Comparison of ENCODE assay signal across 20 mouse cellular contexts in the genomic region with DNA sequence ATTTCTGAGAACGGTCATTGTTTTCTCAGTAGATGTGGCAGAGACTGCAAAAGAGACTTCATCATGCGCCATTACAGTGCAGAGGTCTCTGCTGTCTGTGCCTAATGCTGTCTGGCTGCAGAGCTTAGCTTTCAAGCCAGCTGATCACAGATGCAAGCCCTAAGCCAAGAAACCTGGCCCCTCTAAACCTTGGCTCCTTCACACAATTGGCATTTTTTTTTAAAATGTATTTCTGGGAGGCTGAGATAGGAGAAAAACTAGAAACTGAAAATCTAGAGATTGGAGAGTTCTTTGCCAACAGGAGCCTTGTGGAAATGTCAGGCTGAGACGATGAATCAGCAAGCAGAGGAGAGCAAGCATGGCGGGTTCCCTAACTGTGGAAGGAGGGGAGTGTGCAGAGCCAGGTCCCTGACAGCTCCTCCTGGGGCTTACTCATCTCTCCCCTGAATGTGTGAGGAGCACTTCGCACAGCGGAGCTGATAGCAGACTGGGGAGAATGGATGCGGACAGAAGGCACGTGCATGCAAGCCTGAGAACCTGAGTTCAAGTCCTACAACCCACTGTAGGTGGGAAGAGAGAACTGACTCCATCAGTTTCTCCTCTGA. TPM values are rescaled to one million over a fixed set of nuclear protein-coding genes. Genes with fewer than 3 reads are reported as not detected.
DNase-seq lines count a peak whose midpoint lies in the region; ATAC-seq lines count a peak whose summit lies in the region.
"Had no signal": no experiment of that assay in that cellular context is flagged by ENCODE, and none has a peak within 500 bp of the region (broad histone marks: within the 10 kb centered on the region; RNA-seq: fewer than 3 reads in every experiment).

No protein-coding gene starts in this region.

- H3K36me3 ChIP-seq in embryonic facial prominence, embryonic 15.5 days: no peaks in the 10 kb centered on the region
- no peaks in the 10 kb centered on the region for H3K36me3 ChIP-seq in embryonic facial prominence, embryonic 10.5 days (replicated peaks)
- H3K36me3 ChIP-seq: G1E; limb, embryonic 10.5 days; midbrain, embryonic 13.5 days had no signal

- H3K27me3 ChIP-seq in embryonic facial prominence, embryonic 15.5 days: no peaks in the 10 kb centered on the region
- no peaks in the 10 kb centered on the region for H3K27me3 ChIP-seq in embryonic facial prominence, embryonic 10.5 days (replicated peaks; ENCODE audit: low read depth, poor library complexity, severe bottlenecking)
- H3K27me3 ChIP-seq: midbrain, embryonic 13.5 days had no signal

- H3K4me1 ChIP-seq in embryonic facial prominence, embryonic 15.5 days: peaks cover 22% of the 10 kb centered on the region
- H3K4me1 ChIP-seq in embryonic facial prominence, embryonic 10.5 days: peaks cover 12% of the 10 kb centered on the region
- H3K4me1 ChIP-seq: midbrain, embryonic 13.5 days had no signal

- no peak for DNase-seq in embryonic facial prominence, embryonic 10.5 days (ENCODE audit: low spot score)
- peak; percentile 76 for DNase-seq in right cerebral cortex, adult 18-20 months
- DNase-seq in right cerebral cortex, postnatal 4 days: no peak
- DNase-seq in left cerebral cortex, adult 9 months (ENCODE audit: low spot score in 2 of 2): peak; percentile 55 to 73
- DNase-seq in ovary, postnatal 36 days (ENCODE audit: low spot score): no peak
- DNase-seq in heart, postnatal 36 days: no peak
- DNase-seq in cerebellum, adult 9-10 months: no peak
- DNase-seq: cerebellum, adult 11 months; heart, adult 11 months; heart, postnatal 14 days; lung, postnatal 14 days had no signal

- no peaks in the 10 kb centered on the region for H3K9me3 ChIP-seq in embryonic facial prominence, embryonic 15.5 days (replicated peaks)
- no peaks in the 10 kb centered on the region for H3K9me3 ChIP-seq in embryonic facial prominence, embryonic 10.5 days
- H3K9me3 ChIP-seq: G1E; limb, embryonic 10.5 days; midbrain, embryonic 13.5 days had no signal

- intact Hi-C loops in heart, postnatal 36 days (cut with DNase I): no loop called here

- WGBS in embryonic facial prominence, embryonic 15.5 days: 79% methylated on average over 8 of the region's 8 CpGs
- WGBS in embryonic facial prominence, embryonic 10.5 days: 91% methylated on average over 8 of the region's 8 CpGs

- no peak overlapping the region for H3K9ac ChIP-seq in embryonic facial prominence, embryonic 15.5 days
- H3K9ac ChIP-seq: liver, embryonic 14.5 days; midbrain, embryonic 13.5 days had no signal

- H3K4me3 ChIP-seq in embryonic facial prominence, embryonic 15.5 days (replicated peaks): no peak overlapping the region
- no peak overlapping the region for H3K4me3 ChIP-seq in embryonic facial prominence, embryonic 10.5 days
- H3K4me3 ChIP-seq: limb, embryonic 10.5 days; midbrain, embryonic 13.5 days had no signal

- peak overlapping the region; percentile 34; the same call in 1 of the 2 replicates for H3K27ac ChIP-seq in embryonic facial prominence, embryonic 15.5 days (replicated peaks)
- no peak overlapping the region for H3K27ac ChIP-seq in embryonic facial prominence, embryonic 10.5 days (replicated peaks)
- H3K27ac ChIP-seq: limb, embryonic 10.5 days; liver, embryonic 14.5 days; midbrain, embryonic 13.5 days had no signal

- no peak for ATAC-seq in embryonic facial prominence, embryonic 15.5 days (ENCODE audit: insufficient number of reproducible peaks, low FRiP score, low TSS enrichment, low read depth)
- ATAC-seq: inflammation-experienced regulatory T-cells, adult 6 months; midbrain, embryonic 13.5 days had no signal

- no peak overlapping the region for H3K4me2 ChIP-seq in embryonic facial prominence, embryonic 15.5 days (replicated peaks)
- H3K4me2 ChIP-seq: midbrain, embryonic 13.5 days had no signal

RNA-seq across cellular contexts. Expression of gene Mas1, which starts 18.1 kb away (rescaled TPM):
- 1.2 and 1.4 TPM in 2 replicates for polyA plus RNA-seq in embryonic facial prominence, embryonic 15.5 days (2015; fragmentation: Nextera tagmentation; extraction: Ambion mirVana)
- polyA plus RNA-seq in embryonic facial prominence, embryonic 10.5 days (2016; fragmentation: Nextera tagmentation; extraction: Ambion mirVana): 0.44 and 0.72 TPM in 2 replicates
- total RNA-seq in heart, postnatal 36 days (2021): 1 to 10 TPM in 1 of 2 experiments, under 1 TPM in 1; 0.84 to 1.1 TPM
- total RNA-seq: G1E had no signal
- polyA plus RNA-seq: C2C12; G1E; midbrain, embryonic 13.5 days had no signal

RNA-seq across cellular contexts. Expression of gene Mrgprh, which starts 26.0 kb away (rescaled TPM):
- 0.13 and 0.27 TPM in 2 replicates for polyA plus RNA-seq in embryonic facial prominence, embryonic 15.5 days (2015; fragmentation: Nextera tagmentation; extraction: Ambion mirVana)
- polyA plus RNA-seq in embryonic facial prominence, embryonic 10.5 days (2016; fragmentation: Nextera tagmentation; extraction: Ambion mirVana): not detected in 2 replicates
- 1 to 10 TPM; 5.3 to 5.6 TPM for total RNA-seq in heart, postnatal 36 days (2021)
- polyA plus RNA-seq: C2C12; G1E; inflammation-experienced regulatory T-cells, adult 6 months; kidney, embryonic 16.5 days; liver, embryonic 14.5 days; midbrain, embryonic 13.5 days; thymus, postnatal 0 days had no signal

Comparison
In these comparisons a context has a peak if more than half of its experiments do, and no peak if none do; other contexts are left out.
1. DNase-seq: peak in right cerebral cortex, adult 18-20 months (single experiment) and left cerebral cortex, adult 9 months (2 of 2); none in embryonic facial prominence, embryonic 10.5 days (single experiment), right cerebral cortex, postnatal 4 days (single experiment), ovary, postnatal 36 days (single experiment), heart, postnatal 36 days (0 of 2) and cerebellum, adult 9-10 months (single experiment).